Mouse (Mus musculus): ENCODE results near the gene Cgn. TPM values are rescaled to one million over a fixed set of nuclear protein-coding genes. Genes with fewer than 3 reads are reported as not detected.

Cgn gene
- polyA plus RNA-seq, 1 experiment: 0.05 TPM

- no peaks in the 10 kb centered on the region for H3K27me3 ChIP-seq (ENCODE audit: control insufficient read depth, insufficient read depth, insufficient read length)
- no peaks in the 10 kb centered on the region for H3K79me2 ChIP-seq (ENCODE audit: control insufficient read depth, insufficient read depth)
- H3ac ChIP-seq (ENCODE audit: control insufficient read depth, insufficient read length, low read depth): no peak overlapping the region
- H3K4me3 ChIP-seq (ENCODE audit: insufficient read depth, poor library complexity, severe bottlenecking): no peak overlapping the region
- H3K79me3 ChIP-seq (ENCODE audit: low read depth): no peaks in the 10 kb centered on the region
- TF ChIP-seq USF1 (IDR thresholded peaks at IDR 0.05; ENCODE audit: low read depth): no peak
- TF ChIP-seq MYOG (IDR thresholded peaks at IDR 0.05; ENCODE audit: control insufficient read depth, extremely low read depth, insufficient read length): no peak
- no peak for TF ChIP-seq MYOD1 (IDR thresholded peaks at IDR 0.05; ENCODE audit: control insufficient read depth, insufficient read length, low read depth)
- no peak for TF ChIP-seq MAX (IDR thresholded peaks at IDR 0.05)
- no peak for TF ChIP-seq FOSL1 (IDR thresholded peaks at IDR 0.05; ENCODE audit: insufficient read depth, low read length, poor library complexity, severe bottlenecking)
- no peak for TF ChIP-seq CEBPB (IDR thresholded peaks at IDR 0.05; ENCODE audit: low read depth)
- no peak for TF ChIP-seq CTCF (IDR thresholded peaks at IDR 0.05; ENCODE audit: control insufficient read depth, insufficient read depth, insufficient read length)
- H3K36me3 ChIP-seq (ENCODE audit: control insufficient read depth, insufficient read depth): no peaks in the 10 kb centered on the region
These were observed 37.8 kb upstream of the Cgn start for GRCm38 (mm10) chr3:94824110-94824509.

GRCm38 (mm10) chr3:94822082-94822481 is 35.8 kb upstream of the Cgn start:
- TF ChIP-seq MAX (IDR thresholded peaks at IDR 0.05) (no peak), FOSL1 (IDR thresholded peaks at IDR 0.05; ENCODE audit: insufficient read depth, low read length, poor library complexity, severe bottlenecking) (no peak), CTCF (IDR thresholded peaks at IDR 0.05; ENCODE audit: control insufficient read depth, insufficient read depth, insufficient read length) (no peak), MYOD1 (IDR thresholded peaks at IDR 0.05; ENCODE audit: control insufficient read depth, insufficient read length, low read depth) (no peak), CEBPB (IDR thresholded peaks at IDR 0.05; ENCODE audit: low read depth) (no peak), USF1 (IDR thresholded peaks at IDR 0.05; ENCODE audit: low read depth) (no peak), MYOG (IDR thresholded peaks at IDR 0.05; ENCODE audit: control insufficient read depth, extremely low read depth, insufficient read length) (no peak)
- H3K4me3 ChIP-seq (ENCODE audit: insufficient read depth, poor library complexity, severe bottlenecking): no peak overlapping the region
- H3K27me3 ChIP-seq (ENCODE audit: control insufficient read depth, insufficient read depth, insufficient read length): no peaks in the 10 kb centered on the region
- no peak overlapping the region for H3ac ChIP-seq (ENCODE audit: control insufficient read depth, insufficient read length, low read depth)
- no peaks in the 10 kb centered on the region for H3K79me3 ChIP-seq (ENCODE audit: low read depth)
- no peaks in the 10 kb centered on the region for H3K36me3 ChIP-seq (ENCODE audit: control insufficient read depth, insufficient read depth)
- H3K79me2 ChIP-seq (ENCODE audit: control insufficient read depth, insufficient read depth): no peaks in the 10 kb centered on the region

GRCm38 (mm10) chr3:94821008-94821638 is 34.8 kb upstream of the Cgn start:
- H3K79me2 ChIP-seq (ENCODE audit: control insufficient read depth, insufficient read depth): no peaks in the 10 kb centered on the region
- TF ChIP-seq MYOG (IDR thresholded peaks at IDR 0.05; ENCODE audit: control insufficient read depth, extremely low read depth, insufficient read length) (no peak), MYOD1 (IDR thresholded peaks at IDR 0.05; ENCODE audit: control insufficient read depth, insufficient read length, low read depth) (no peak), MAX (IDR thresholded peaks at IDR 0.05) (no peak), USF1 (IDR thresholded peaks at IDR 0.05; ENCODE audit: low read depth) (no peak), CEBPB (IDR thresholded peaks at IDR 0.05; ENCODE audit: low read depth) (no peak), FOSL1 (IDR thresholded peaks at IDR 0.05; ENCODE audit: insufficient read depth, low read length, poor library complexity, severe bottlenecking) (no peak), CTCF (IDR thresholded peaks at IDR 0.05; ENCODE audit: control insufficient read depth, insufficient read depth, insufficient read length) (no peak)
- H3K27me3 ChIP-seq (ENCODE audit: control insufficient read depth, insufficient read depth, insufficient read length): no peaks in the 10 kb centered on the region

GRCm38 (mm10) chr3:94819452-94820425 is 33.4 kb upstream of the Cgn start:
- Histone ChIP-seq H3K27me3 (ENCODE audit: control insufficient read depth, insufficient read depth, insufficient read length) (no peaks in the 10 kb centered on the region), H3K79me2 (ENCODE audit: control insufficient read depth, insufficient read depth) (no peaks in the 10 kb centered on the region), H3K79me3 (ENCODE audit: low read depth) (no peaks in the 10 kb centered on the region), H3K4me3 (ENCODE audit: insufficient read depth, poor library complexity, severe bottlenecking) (no peak overlapping the region), H3ac (ENCODE audit: control insufficient read depth, insufficient read length, low read depth) (no peak overlapping the region), H3K36me3 (ENCODE audit: control insufficient read depth, insufficient read depth) (no peaks in the 10 kb centered on the region)
- TF ChIP-seq MAX (IDR thresholded peaks at IDR 0.05) (no peak), CEBPB (IDR thresholded peaks at IDR 0.05; ENCODE audit: low read depth) (no peak), USF1 (IDR thresholded peaks at IDR 0.05; ENCODE audit: low read depth) (no peak), FOSL1 (IDR thresholded peaks at IDR 0.05; ENCODE audit: insufficient read depth, low read length, poor library complexity, severe bottlenecking) (no peak), CTCF (IDR thresholded peaks at IDR 0.05; ENCODE audit: control insufficient read depth, insufficient read depth, insufficient read length) (no peak), MYOG (IDR thresholded peaks at IDR 0.05; ENCODE audit: control insufficient read depth, extremely low read depth, insufficient read length) (no peak), MYOD1 (IDR thresholded peaks at IDR 0.05; ENCODE audit: control insufficient read depth, insufficient read length, low read depth) (no peak)

More at GRCm38 (mm10) chr3:94821008-94821638, 34.8 kb upstream of the Cgn start:
- Histone ChIP-seq H3ac (ENCODE audit: control insufficient read depth, insufficient read length, low read depth) (peak overlapping the region; percentile 74), H3K36me3 (ENCODE audit: control insufficient read depth, insufficient read depth) (no peaks in the 10 kb centered on the region), H3K4me3 (ENCODE audit: insufficient read depth, poor library complexity, severe bottlenecking) (no peak overlapping the region), H3K79me3 (ENCODE audit: low read depth) (no peaks in the 10 kb centered on the region)

GRCm38 (mm10) chr3:94817731-94818130 is 31.4 kb upstream of the Cgn start:
- H3K79me2 ChIP-seq (ENCODE audit: control insufficient read depth, insufficient read depth): no peaks in the 10 kb centered on the region
- H3K36me3 ChIP-seq (ENCODE audit: control insufficient read depth, insufficient read depth): no peaks in the 10 kb centered on the region
- no peak overlapping the region for H3ac ChIP-seq (ENCODE audit: control insufficient read depth, insufficient read length, low read depth)
- TF ChIP-seq USF1 (IDR thresholded peaks at IDR 0.05; ENCODE audit: low read depth): no peak
- TF ChIP-seq MYOG (IDR thresholded peaks at IDR 0.05; ENCODE audit: control insufficient read depth, extremely low read depth, insufficient read length): no peak
- TF ChIP-seq CEBPB (IDR thresholded peaks at IDR 0.05; ENCODE audit: low read depth): no peak
- no peak for TF ChIP-seq MAX (IDR thresholded peaks at IDR 0.05)
- TF ChIP-seq CTCF (IDR thresholded peaks at IDR 0.05; ENCODE audit: control insufficient read depth, insufficient read depth, insufficient read length): no peak
- TF ChIP-seq FOSL1 (IDR thresholded peaks at IDR 0.05; ENCODE audit: insufficient read depth, low read length, poor library complexity, severe bottlenecking): no peak
- H3K4me3 ChIP-seq (ENCODE audit: insufficient read depth, poor library complexity, severe bottlenecking): no peak overlapping the region
- H3K79me3 ChIP-seq (ENCODE audit: low read depth): no peaks in the 10 kb centered on the region
- H3K27me3 ChIP-seq (ENCODE audit: control insufficient read depth, insufficient read depth, insufficient read length): no peaks in the 10 kb centered on the region

All from C2C12 (cell line).